Mouse (Mus musculus) forebrain, postnatal 0 days (tissue): ENCODE measurements around the gene Gimap8. TPM values are rescaled to one million over a fixed set of nuclear protein-coding genes. Genes with fewer than 3 reads are reported as not detected.

Experiments
- ATAC-seq: fragments of 200-750 bp; cut with Nextera tagmentation; 2 replicates; pipeline ENCODE4 v1.8.0; 2017; ENCODE audit warnings: mild to moderate bottlenecking, moderate library complexity
- DNase-seq: peaks from one replicate; pipeline ENCODE4 v3.0.0-alpha.2; 2015
- H3K27ac ChIP-seq: fragments of 300-500 bp; sonication (generic); 2 replicates; pipeline ENCODE4 v1.5.1; 2014; ENCODE audit warnings: low read depth, mild to moderate bottlenecking, antibody characterized with exemption, low read length, moderate library complexity, mixed read lengths
- H3K27me3 ChIP-seq: fragments of 300-500 bp; sonication (generic); 2 replicates; pipeline ENCODE4 v1.6.1; 2014; ENCODE audit warnings: mild to moderate bottlenecking, low read length, mixed read lengths; ENCODE audit not compliant: insufficient read depth
- H3K36me3 ChIP-seq: fragments of 300-500 bp; sonication (generic); 2 replicates; pipeline ENCODE4 v1.6.1; 2014; ENCODE audit warnings: mild to moderate bottlenecking, moderate library complexity; ENCODE audit not compliant: insufficient read depth
- H3K4me1 ChIP-seq: fragments of 300-500 bp; sonication (generic); 2 replicates; pipeline ENCODE4 v1.6.1; 2014; ENCODE audit warnings: antibody characterized with exemption; ENCODE audit not compliant: insufficient read depth
- H3K4me2 ChIP-seq: fragments of 300-500 bp; sonication (generic); 2 replicates; pipeline ENCODE4 v1.6.1; 2014; ENCODE audit warnings: low read depth, mild to moderate bottlenecking, moderate library complexity
- H3K4me3 ChIP-seq: fragments of 300-500 bp; sonication (generic); 2 replicates; pipeline ENCODE4 v1.5.1; 2014; ENCODE audit warnings: low read depth, low read length, mixed read lengths
- H3K9ac ChIP-seq: fragments of 300-500 bp; sonication (generic); 2 replicates; pipeline ENCODE4 v1.6.1; 2014; ENCODE audit warnings: mild to moderate bottlenecking
- H3K9me3 ChIP-seq: fragments of 300-500 bp; sonication (generic); 2 replicates; pipeline ENCODE4 v1.6.1; 2016; ENCODE audit warnings: low read length
- CTCF ChIP-seq: sonication (generic); IDR thresholded peaks from 2 replicates; pipeline ENCODE4 v1.5.1; 2016; ENCODE audit warnings: antibody characterized with exemption, control low read depth, low read depth
- WGBS: fragments of 180-500 bp; shearing (Covaris S2); extraction: QIAGEN DNeasy Blood & Tissue Kit; methylation state at CpG from one replicate; pipeline ENCODE4 v1.1.7; 2014; 5-methylcytosine and 5-hydroxymethylcytosine counted together
- polyA plus RNA-seq: library from polyadenylated mRNA; unstranded; fragments of >200 nt; fragmentation: Nextera tagmentation; extraction: Ambion mirVana; gene quantifications from 2 replicates; pipeline ENCODE4 v1.2.1, GENCODE M21; 2015
- total RNA-seq: library from RNA; depleted of rRNA; stranded (reverse); fragments of >200 nt; gene quantifications from 2 replicates; pipeline ENCODE4 v1.2.3, GENCODE M21; 2014

The Gimap8 gene
- total and polyA plus RNA-seq, 2 experiments from 2014 or later, result 0.46 to 2.2 TPM

GRCm38 (mm10) chr6:48684806-48685205 lies 37.8 kb downstream of the Gimap8 start:
- Histone ChIP-seq H3K4me3 (no peak overlapping the region), H3K9me3 (no peaks in the 10 kb centered on the region), H3K4me1 (no peaks in the 10 kb centered on the region), H3K27me3 (no peaks in the 10 kb centered on the region), H3K36me3 (no peaks in the 10 kb centered on the region), H3K27ac (no peak overlapping the region), H3K4me2 (no peak overlapping the region), H3K9ac (no peak overlapping the region)
- ATAC-seq (no peak), DNase-seq (no peak)
- TF ChIP-seq CTCF, result no peak
- WGBS, result 53% methylated on average over 4 of the region's 4 CpGs

DNA sequence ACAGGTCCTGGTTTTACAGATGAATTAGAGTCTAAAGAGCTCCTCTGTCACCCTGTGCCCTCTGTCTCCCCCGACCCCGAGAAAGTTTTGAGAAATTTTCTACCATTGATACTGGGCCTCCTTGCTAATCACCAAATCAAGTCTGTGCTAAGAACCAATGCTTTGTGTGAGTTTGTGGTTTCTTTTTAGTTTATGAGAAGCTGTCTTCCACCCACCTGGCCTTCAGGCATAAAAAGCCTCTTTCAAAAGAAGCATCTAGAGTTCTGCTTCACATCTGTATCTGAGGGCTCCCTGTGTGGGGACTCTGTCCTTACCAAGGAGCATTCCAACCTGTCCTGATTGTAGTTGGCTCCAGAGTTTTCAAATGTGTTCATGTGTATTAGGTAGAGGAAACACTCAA lies 38.2 kb downstream of the Gimap8 start:
- Histone ChIP-seq H3K9me3 (no peaks in the 10 kb centered on the region), H3K36me3 (no peaks in the 10 kb centered on the region), H3K4me2 (no peak overlapping the region), H3K27ac (no peak overlapping the region), H3K27me3 (no peaks in the 10 kb centered on the region), H3K4me3 (no peak overlapping the region), H3K4me1 (no peaks in the 10 kb centered on the region), H3K9ac (no peak overlapping the region)
- ATAC-seq (no peak), DNase-seq (no peak)
- TF ChIP-seq CTCF, result no peak
- 77% methylated on average over 2 of the region's 2 CpGs for WGBS

GRCm38 (mm10) chr6:48685694-48686665 lies 38.9 kb downstream of the Gimap8 start:
- WGBS, result 88% methylated on average over 7 of the region's 7 CpGs
- no peak overlapping the region for H3K9ac ChIP-seq
- H3K4me2 ChIP-seq, result no peak overlapping the region
- no peak for TF ChIP-seq CTCF
- H3K27me3 ChIP-seq, result no peaks in the 10 kb centered on the region
- no peaks in the 10 kb centered on the region for H3K4me1 ChIP-seq
- DNase-seq (no peak), ATAC-seq (no peak)
- H3K9me3 ChIP-seq, result no peaks in the 10 kb centered on the region
- H3K4me3 ChIP-seq, result no peak overlapping the region
- no peak overlapping the region for H3K27ac ChIP-seq
- no peaks in the 10 kb centered on the region for H3K36me3 ChIP-seq

DNA sequence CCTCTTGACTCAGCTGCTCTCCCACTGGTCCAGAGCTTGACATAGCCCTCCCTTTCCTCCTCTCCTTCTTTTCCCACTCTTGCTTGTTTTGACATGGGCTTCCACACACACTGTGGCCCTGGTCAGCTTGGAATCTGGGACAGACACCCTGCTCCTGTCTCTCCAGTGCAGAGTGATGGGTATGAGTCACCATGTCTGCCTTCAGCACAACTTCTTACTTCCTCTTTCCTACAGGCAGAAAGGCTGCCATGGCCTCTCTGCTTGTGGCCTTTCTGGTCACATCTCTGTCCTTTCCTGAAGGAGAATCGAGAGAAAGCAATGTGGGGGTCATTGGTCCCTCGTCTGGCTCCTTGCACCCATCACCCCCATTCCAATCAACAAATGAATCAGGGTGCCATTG lies 40.0 kb downstream of the Gimap8 start:
- Histone ChIP-seq H3K4me3 (no peak overlapping the region), H3K36me3 (no peaks in the 10 kb centered on the region), H3K4me2 (no peak overlapping the region), H3K9ac (no peak overlapping the region), H3K9me3 (no peaks in the 10 kb centered on the region), H3K27me3 (no peaks in the 10 kb centered on the region), H3K27ac (no peak overlapping the region), H3K4me1 (no peaks in the 10 kb centered on the region)
- DNase-seq, result no peak
- ATAC-seq, result no peak
- TF ChIP-seq CTCF, result no peak
- 67% methylated on average over 2 of the region's 2 CpGs for WGBS

DNA sequence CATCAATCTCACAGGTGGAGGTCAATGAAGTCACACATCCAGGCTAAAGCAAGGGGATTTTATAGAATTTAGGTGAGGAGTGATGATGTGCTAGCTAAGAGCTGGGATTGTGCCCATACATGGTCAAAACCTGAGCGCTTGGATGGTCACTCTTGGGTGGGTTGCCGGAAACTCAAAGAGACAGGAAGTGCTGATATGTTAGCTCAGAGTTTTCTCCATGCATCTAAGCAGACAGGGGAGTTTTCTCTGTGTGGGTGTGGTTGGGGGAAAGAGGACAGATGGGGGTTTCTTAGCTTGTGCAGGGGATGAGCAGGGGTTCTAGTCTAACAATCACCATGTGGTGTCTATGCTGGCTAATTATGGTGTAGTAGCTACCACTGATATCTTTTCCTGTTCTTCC lies 42.3 kb downstream of the Gimap8 start:
- DNase-seq (no peak), ATAC-seq (no peak)
- Histone ChIP-seq H3K4me3 (no peak overlapping the region), H3K9me3 (no peaks in the 10 kb centered on the region), H3K4me2 (no peak overlapping the region), H3K4me1 (no peaks in the 10 kb centered on the region), H3K9ac (no peak overlapping the region), H3K27me3 (no peaks in the 10 kb centered on the region), H3K27ac (no peak overlapping the region), H3K36me3 (no peaks in the 10 kb centered on the region)
- 88% methylated on average over 2 of the region's 2 CpGs for WGBS
- TF ChIP-seq CTCF, result no peak

GRCm38 (mm10) chr6:48692962-48693361 lies 45.9 kb downstream of the Gimap8 start:
- 90% methylated on average over 6 of the region's 6 CpGs for WGBS
- H3K4me3 ChIP-seq, result no peak overlapping the region
- no peaks in the 10 kb centered on the region for H3K27me3 ChIP-seq
- no peak overlapping the region for H3K9ac ChIP-seq
- no peak overlapping the region for H3K4me2 ChIP-seq
- H3K27ac ChIP-seq, result no peak overlapping the region
- H3K36me3 ChIP-seq, result no peaks in the 10 kb centered on the region
- no peak for DNase-seq
- no peaks in the 10 kb centered on the region for H3K4me1 ChIP-seq
- ATAC-seq, result no peak
- no peak for TF ChIP-seq CTCF
- no peaks in the 10 kb centered on the region for H3K9me3 ChIP-seq

DNA sequence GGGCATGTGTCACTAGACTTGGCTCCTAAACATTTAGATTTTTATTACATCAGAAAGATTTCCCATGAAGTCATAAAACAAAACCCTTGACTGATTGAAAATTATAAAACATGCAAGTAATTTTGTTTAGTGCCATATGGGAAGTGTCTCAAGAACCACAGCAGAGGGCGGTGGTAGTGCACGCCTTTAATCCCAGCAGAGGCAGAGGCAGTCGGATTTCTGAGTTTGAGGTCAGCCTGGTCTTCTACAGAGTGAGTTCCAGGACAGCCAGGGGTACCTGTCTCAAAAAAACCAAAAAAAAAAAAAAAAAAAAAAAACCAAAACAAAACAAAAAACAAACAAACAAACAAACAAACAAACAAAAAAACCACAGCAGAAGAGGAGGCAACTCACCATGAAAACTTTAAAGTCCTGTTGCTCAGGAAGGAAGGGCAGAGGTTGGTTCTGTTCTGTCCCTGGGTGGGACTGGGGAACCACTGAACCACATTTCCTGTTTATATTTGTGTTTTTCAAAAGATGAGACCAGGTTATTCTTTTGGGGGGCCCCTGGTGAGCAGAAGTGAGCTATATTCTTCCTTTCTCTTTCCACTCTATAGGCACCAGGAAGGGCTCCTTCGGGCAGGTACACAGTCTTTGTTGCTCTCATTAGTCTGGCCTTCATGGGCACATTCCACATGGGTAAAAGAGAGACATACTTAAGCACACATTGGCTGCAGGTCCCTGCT lies 50.0 kb downstream of the Gimap8 start:
- Histone ChIP-seq H3K27me3 (no peaks in the 10 kb centered on the region), H3K9me3 (no peaks in the 10 kb centered on the region), H3K4me2 (no peak overlapping the region), H3K27ac (no peak overlapping the region), H3K4me1 (no peaks in the 10 kb centered on the region), H3K9ac (no peak overlapping the region), H3K36me3 (no peaks in the 10 kb centered on the region), H3K4me3 (no peak overlapping the region)
- WGBS, result 77% methylated on average over 4 of the region's 4 CpGs
- DNase-seq (no peak), ATAC-seq (no peak)
- TF ChIP-seq CTCF, result no peak
